Mouse (Mus musculus) spleen, postnatal 36 days (tissue): ENCODE measurements around the gene Pnpt1.
A peak's percentile ranks its signal among the peaks of the same experiment; 100 is the strongest.

Source experiments
- DNase-seq, 2 experiments: peaks; one replicate each; pipeline ENCODE4 v3.0.0; 2022; ENCODE audit warnings: low spot score in 2 of 2, mixed read lengths in 1 of 2

The Pnpt1 gene

DNA sequence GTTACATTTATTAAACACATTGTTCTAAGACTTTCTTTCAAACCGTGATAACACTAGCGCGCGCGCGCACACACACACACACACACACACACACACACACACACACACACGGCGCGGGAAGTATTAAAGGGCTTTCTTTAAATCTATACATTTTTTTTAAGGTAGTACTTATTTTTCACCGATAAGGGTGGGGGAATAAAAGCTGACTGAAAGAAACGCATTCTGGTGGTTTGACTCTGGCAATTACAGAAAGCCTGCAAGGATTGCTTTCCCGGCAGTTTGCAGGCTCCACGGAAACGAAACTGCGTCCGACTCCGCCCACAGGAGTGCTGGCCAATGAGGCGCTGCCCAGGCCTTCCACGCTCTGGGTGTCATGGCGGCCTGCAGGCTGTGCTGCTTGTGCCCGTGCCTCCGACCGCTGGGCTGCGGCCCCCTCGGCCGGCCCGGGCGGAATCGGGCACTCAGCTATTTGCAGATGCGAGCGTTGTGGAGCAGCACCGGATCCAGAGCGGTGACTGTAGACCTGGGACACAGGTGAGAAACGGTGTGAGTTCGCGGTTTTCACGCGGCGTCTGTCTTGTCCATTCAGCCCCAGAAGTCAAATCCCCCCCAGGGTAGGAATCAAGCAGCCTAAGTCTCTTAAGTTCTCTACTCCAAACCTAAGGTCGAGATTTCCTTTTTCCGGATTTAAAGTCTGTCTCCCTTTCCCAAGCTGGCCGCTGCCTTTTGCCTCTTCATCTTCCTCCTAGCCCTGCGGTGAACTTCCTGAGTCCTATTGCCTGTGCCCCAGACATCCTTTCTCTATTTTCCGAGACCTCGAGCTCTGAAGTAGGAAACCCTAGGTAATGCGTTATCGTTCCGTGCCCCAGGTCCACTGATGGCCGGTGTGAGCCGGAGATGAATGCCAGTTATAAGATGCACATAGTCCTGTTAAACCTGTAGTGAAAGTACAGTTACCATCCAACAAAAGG lies at the start of gene Pnpt1:
TSS of gene Pnpt1 (plus strand) at position 360 of the 971 bp plus-strand sequence.
- peak; percentile 87 to 88 for DNase-seq

DNA sequence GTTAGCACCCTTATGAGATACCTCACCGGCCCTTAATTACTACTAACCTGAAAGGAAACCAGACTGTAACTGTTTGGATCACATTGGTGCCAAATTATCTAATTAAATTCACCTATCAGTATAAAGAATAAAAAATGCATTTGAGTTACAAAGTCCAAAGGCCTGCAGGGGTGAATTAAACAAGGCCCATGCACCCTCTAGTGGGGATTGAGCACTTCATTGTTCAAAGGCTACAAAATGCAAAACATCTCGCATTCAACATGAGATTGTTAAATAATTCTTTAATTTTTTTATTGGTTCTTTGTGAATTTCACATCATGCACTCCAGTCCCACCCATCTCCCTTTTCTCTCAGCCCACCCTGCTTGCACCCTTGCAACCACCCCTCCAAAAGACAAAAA lies 38.1 kb upstream of the Pnpt1 start:
- DNase-seq = no peak

DNA sequence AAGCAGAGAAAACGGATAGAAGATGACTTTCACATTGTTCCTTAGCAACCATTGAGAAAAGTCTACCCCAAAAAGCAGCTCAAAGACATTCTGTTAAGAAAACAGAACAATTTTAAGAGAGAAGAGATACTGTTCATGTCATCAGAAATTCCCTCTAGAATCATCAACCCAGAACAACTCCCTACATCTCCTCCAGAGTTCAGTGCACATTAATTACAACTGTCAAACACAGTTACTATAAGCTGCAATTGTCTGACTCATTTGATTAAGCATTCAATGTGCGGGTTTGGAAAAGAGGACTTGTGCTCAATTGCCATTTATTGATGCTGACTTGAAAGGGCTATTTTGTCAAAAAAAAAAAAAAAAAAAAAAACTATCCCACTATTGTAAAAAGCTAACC lies 31.6 kb upstream of the Pnpt1 start:
- no peak for DNase-seq

DNA sequence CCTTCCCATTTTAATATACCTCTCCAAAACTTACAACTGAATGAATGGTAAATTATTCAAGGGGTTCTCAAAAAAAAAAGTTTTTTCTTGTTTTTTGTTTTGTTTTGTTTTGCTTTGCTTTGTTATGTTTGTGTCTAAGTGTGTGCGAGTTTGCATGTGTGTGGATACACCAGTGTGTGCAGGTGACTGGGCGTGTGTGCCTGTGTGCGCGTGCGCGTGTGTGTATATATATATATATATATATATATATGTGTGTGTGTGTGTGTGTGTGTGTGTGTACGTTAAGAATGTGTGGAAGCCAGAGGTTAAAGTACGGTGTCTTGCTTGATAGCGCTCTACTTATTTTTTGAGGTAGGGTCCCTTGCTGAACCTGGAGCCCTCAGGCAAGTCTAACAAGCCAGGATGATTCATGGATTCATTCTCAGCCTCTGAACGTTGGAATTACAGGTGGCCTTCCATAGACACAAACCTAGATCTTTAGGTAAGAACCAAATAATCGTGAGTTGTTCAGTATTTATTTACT lies 621 bp upstream of the Pnpt1 start:
- DNase-seq = peak in 1 of 2 experiments; percentile 6

DNA sequence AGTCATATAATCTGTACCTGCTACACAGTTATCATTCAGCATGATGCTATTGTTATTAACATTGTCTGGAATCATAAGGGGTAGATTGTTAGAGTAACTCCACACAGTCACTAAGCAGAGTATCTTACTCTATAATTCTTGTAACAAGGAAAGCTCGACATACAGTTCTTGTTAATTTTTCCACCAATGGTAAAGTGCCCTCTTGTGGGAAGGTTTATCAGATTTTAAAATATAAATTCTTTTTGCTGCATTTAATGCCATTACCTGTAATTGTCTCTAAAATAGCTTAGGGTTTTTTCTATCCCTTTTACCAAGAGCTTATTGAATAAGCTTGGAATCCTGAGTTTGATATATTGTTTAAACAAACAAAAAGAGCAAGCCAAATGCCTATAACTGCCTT lies 10.1 kb downstream of the Pnpt1 start:
- DNase-seq = no peak

DNA sequence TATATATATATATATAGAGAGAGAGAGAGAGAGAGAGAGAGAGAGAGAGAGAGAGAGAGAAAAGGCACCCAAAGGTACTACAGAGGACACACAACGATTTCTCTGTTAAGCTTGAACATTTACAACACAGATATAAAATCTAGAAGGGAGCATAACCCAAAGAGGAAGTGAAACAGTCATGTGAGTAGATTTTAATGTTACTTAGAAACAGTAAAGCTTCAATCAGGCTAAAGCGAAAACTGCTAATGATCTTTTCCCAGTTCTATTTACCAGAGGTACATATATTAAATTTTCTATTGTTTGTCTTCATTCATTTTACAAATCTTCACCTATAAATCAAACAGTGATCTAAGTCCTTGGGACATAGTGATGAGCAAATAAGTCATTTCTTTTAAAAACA lies 18.4 kb downstream of the Pnpt1 start:
- peak in 1 of 2 experiments; percentile 7 for DNase-seq

DNA sequence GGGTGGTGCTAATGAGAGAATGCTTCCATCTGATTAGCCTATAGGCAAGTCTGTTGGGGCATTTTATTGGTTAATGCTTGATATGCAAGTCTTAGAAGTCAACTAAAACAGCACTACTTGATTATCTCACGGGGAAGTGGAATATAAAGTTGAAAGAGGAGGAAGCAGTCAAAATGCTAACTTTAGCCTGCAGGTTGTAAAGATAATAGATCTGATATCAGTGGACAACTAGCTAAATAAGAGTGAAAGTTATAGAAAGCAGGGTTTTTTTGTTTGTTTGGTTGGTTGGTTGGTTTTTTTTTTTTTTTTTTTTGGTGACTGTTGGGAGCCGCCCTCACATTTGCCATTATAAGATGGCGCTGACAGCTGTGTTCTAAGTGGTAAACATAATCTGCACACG lies 33.0 kb downstream of the Pnpt1 start:
- DNase-seq = no peak

DNA sequence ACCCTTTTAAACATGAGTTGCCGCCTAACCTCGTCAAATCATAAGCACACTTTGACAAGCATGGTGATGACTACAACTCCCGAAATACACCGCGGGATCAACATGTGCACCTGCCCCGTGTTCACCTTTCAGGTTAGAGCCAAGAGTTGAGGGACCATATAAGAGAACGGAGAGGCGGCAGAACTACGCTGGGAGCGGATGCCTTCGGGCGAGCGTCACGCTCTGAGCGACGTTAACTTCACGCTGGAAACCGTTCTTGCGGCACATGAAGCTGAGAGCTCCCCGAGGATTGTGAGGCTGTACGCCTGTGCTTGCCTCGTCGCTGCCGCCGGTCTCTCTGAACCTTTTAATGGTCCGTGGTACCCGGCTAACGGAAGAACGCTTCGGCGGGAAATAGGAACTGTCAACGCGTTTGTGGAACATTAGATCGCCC lies 41.4 kb downstream of the Pnpt1 start:
- peak; percentile 60 for DNase-seq

DNA sequence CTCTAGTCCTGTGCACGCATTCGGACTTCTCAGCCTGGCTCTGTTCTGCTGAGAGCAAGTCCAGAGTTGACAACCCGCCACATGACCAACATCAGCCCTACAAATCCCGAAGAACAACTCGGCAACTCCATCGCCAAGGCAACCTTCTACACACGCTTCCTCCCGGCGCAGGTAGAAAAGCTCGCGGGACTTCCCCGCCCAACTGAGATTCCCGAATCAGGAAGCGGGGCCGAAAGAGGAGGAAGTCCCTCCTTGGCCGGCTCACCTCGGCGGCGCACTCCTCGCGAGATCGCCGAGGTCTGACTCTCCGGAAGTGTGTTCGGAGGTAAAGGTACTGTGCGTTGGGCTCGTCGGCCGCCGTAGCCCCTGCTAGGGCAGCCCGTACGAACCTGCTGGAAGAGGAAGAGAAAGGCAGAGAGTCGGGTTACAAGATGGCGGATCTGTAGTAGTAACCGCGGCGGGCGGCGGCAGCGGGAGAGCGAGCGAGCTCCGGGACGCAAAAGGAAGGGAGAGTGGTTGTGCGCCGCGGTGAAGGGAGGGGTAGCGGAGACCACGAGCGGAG lies 42.1 kb downstream of the Pnpt1 start, which contains the start of gene Ppp4r3b:
TSS of gene Ppp4r3b (plus strand) at position 328 of the 562 bp plus-strand sequence.
- peak; percentile 99 for DNase-seq

DNA sequence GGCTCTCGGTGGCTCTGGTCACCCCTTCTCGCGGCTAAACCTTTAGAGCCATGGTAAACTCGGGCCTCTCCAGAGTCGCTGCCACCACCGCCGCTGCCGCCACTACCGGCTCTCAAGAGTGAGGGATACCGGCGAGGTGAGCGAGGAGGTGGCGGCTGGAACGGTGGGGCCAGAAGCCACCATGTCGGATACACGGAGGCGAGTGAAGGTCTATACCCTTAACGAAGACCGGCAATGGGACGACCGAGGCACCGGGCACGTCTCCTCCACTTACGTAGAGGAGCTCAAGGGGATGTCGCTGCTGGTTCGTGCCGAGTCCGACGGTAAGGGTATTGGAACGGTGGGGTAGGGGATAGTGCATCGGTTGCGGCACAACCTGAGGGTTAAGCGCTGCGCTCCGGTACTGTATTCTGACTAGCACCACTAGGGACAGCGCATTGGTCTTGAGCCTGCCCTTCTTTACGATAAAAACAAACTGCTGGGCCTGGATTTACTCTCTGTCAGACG lies 42.6 kb downstream of the Pnpt1 start:
- peak; percentile 52 to 64 for DNase-seq

DNA sequence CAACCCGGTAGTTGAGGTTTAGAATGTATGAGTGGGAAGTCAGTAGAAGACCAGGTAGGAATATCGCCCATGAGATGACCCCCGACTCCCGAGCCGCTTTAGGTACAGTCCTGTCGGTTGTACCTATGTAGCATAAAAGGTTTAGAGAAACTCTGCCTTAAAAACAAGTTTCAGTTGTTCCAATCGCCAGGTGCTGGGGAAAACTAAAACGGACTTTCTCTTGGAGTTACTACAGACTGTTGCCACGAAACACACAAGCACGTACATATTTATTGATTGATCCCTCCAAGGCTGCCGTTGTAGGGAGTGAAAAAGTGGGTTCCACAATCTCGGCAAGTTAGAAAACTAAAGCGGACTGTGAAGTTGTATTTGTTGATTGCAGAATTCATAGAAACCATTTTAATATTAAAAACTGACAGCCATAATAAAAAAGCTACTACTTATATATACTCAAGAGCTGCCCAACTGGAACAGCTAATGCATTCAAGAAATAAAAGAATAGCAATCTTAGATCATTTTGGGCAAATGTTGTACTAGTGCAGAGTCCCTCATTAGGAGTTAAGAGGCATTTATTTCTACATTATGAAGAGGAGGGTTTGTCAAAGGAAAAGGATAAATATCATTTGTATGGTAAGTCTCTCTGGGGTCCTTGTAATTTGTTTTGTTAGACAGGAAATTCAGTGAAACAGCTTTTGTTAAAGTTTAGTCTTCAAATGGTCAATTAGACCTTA lies 43.3 kb downstream of the Pnpt1 start:
- DNase-seq = no peak

DNA sequence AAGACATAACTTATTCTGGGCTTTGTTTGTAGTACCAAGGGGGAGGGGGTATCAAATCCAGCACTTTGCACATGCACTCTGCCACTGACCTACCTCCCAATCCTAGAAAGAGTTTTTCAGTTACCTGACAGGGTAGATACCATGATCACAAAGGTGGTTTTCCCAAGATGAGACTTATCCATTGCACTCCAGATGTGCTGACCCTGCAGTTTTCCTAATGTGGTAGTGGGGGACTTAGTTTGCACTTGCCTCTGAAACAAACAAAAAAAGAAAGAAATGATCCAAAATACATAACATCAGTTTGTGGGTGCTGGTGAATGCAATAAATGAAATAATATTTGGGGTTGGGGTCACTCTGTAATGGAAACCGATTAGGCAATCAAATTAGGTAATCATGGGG lies 48.8 kb downstream of the Pnpt1 start:
- DNase-seq = no peak

DNA sequence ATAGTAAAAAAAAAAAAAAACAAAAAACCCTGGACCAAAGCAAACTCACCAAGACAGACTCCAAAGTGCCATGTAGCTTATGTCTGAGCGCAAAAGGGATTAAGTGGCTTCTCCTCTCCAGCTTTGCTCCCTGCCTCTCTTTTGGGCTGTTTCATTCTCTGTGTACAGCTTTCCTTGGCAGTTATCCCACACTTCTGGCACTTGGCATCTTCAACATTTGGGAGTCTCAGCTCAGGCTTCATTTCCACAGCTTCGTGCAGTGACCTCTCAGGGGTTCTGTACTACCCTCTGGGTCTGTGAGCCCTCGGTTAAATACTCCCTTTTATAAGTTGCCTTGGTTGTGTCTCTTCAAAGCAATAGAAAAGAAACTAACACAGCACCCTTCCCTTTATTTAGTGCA lies 50.1 kb downstream of the Pnpt1 start:
- DNase-seq = no peak

DNA sequence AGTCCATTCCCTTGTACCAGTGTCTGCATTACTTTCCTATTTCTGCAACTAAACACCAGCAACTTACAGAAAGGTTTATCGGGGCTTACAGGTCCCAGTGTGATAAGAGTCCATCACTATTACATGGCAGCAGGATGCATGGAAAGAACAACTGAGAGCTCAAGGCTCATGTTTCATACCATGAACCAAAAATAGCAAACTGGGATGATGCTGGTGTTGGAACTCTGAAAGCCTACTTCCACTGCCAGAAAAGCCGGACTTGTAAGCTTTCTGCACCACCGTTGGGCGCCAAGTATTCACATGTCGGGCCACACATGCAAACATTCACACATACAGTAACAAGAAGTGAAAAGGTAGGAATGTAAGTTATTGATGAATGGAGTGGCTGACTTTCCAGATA lies 51.2 kb downstream of the Pnpt1 start:
- DNase-seq = no peak

DNA sequence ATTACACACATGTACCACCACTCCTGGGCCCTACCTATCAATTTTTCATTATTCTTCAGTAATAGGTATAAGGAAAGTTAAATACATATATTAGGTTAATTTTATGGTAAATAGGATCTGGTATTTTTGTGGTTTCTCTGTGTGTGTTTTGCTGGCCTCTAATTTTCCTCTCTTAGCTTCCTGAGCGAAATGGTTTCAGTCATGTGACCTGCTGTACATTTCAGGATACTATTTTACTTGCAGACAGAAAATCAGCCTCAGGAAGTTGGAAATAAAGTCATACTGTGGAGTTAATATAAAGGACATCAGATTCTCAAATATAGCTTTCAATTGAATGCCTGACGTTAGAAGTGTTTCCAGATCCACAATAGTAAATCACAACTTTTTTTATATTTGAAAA lies 58.4 kb downstream of the Pnpt1 start:
- DNase-seq = no peak

DNA sequence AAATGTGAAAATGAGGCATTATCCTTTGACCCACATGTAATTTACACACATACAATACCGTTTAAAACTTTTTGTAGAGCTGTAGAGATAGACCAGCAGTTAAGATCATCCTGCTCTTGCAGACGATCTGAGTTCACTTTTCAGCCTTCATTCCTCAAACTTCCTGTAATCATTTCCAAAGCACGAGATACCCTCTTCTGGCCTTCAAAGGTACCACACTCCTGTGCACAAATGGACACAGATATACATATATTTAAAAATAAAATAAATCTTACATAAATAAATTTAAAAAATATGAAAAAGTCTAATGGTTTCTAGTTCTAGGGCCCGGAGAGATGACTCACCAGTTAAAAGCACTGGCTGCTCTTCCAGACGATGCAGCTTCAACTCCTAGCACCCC lies 73.1 kb downstream of the Pnpt1 start:
- no peak for DNase-seq

DNA sequence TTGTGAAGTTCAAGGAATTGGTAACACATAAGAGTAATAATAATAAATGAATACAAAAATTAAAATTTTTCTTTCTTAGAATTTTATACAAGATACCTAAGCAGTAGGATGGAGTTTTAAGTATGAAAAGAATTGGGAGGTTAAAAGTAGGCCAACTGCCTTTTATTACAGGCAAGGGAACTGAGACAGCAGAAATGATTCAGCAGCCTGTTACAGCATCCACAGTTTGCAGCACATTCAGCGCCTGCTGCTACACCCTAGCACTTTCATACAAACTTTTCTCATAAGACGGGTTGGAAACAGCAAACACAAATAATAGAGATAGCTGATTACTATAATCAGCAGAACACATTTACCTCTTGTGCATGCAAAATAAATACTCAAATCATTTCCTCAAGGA lies 79.2 kb downstream of the Pnpt1 start:
- DNase-seq = no peak
